ENCODE assay signal across 8 mouse cellular contexts in the genomic region with DNA sequence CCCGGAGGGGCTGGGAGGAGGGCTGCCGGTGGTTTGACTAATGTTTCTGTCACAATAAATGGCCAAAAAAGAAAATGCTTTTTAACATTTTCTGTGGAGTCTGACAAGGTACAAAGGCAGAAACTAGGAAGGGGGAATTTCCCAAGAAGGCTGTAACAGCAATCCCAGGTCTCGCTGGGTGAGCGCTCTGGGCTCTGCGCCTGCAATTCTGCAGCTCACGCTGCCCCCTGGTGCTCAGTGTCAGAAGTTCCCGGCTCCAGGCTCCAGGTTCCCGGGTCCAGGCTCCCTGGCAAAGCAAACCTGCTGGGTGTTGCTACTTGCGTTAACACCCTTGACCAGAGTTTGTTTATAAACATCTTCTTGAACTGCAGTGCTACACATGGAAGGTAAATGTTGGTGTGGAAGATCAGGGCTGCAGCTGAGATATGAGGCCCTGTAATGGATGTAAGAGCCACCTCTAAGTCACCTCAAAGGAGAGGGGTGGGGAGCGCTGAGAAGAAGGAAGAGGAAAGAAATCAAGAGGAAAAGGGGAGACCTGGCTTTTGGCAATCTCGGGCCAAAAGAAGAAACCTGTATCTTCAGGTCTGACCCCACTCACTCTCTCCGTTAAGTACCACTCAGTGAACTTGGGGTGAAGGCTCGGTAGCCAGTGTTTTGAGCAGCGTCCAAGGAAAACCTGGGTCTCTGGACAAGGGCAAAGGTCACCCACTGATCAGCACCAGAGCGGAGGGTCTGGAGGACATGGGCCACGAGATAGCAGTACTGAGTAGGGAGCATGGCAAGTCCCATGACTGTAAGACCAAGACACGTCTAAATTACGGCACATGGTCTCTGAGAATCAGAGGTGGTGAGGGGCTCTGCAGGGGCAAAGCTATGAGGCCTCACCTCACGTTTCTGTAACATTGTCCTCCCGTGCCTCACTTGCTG.
DNase-seq lines count a peak whose midpoint lies in the region; ATAC-seq lines count a peak whose summit lies in the region.

No protein-coding gene starts in this region.

- DNase-seq in 3T3-L1 (ENCODE audit: low read depth, low spot score) = peak; percentile 74
- peak; percentile 74 to 83 for DNase-seq in adrenal gland, postnatal 36 days
- DNase-seq in embryonic facial prominence, embryonic 11.5 days (ENCODE audit: low spot score) = peak; percentile 86
- DNase-seq in heart, adult 18-20 months = peak; percentile 63 to 85
- DNase-seq in kidney, adult 9 months = peak; percentile 71
- peak; percentile 87 for DNase-seq in limb, embryonic 11.5 days (ENCODE audit: low spot score)

- no peak overlapping the region for H3K4me3 ChIP-seq in embryonic facial prominence, embryonic 11.5 days (ENCODE audit: low read depth, low read length)
- H3K4me3 ChIP-seq in limb, embryonic 11.5 days (ENCODE audit: low read depth, low read length) = no peak overlapping the region
- no peak overlapping the region for H3K4me3 ChIP-seq in midbrain, embryonic 16.5 days (ENCODE audit: low read depth, low read length)
- no peak overlapping the region for H3K4me3 ChIP-seq in stomach, embryonic 15.5 days (replicated peaks)

- ATAC-seq in embryonic facial prominence, embryonic 11.5 days (replicated peaks; ENCODE audit: insufficient number of reproducible peaks, low FRiP score, low TSS enrichment, low read depth) = no peak; the same call in 1 of the 2 replicates
- ATAC-seq in limb, embryonic 11.5 days (ENCODE audit: insufficient number of reproducible peaks, low FRiP score, low TSS enrichment, low read depth) = peak; percentile 60; the same call in 1 of the 2 replicates
- ATAC-seq in midbrain, embryonic 16.5 days = peak; percentile 90
- peak; percentile 54; the same call in 1 of the 2 replicates for ATAC-seq in stomach, embryonic 15.5 days (ENCODE audit: insufficient read depth, low FRiP score, low read depth)

- 51% methylated on average over 20 of the region's 20 CpGs for WGBS in embryonic facial prominence, embryonic 11.5 days
- 50% methylated on average over 20 of the region's 20 CpGs for WGBS in limb, embryonic 11.5 days
- 42% methylated on average over 20 of the region's 20 CpGs for WGBS in midbrain, embryonic 16.5 days
- WGBS in stomach, embryonic 15.5 days = 46% methylated on average over 20 of the region's 20 CpGs

- H3K36me3 ChIP-seq in embryonic facial prominence, embryonic 11.5 days (replicated peaks; ENCODE audit: control insufficient read depth, insufficient read depth, low read depth, low read length) = no peaks in the 10 kb centered on the region
- H3K36me3 ChIP-seq in limb, embryonic 11.5 days (ENCODE audit: control insufficient read depth, insufficient read depth, low read length) = no peaks in the 10 kb centered on the region
- no peaks in the 10 kb centered on the region for H3K36me3 ChIP-seq in midbrain, embryonic 16.5 days (ENCODE audit: control insufficient read depth, insufficient read depth, low read length)
- H3K36me3 ChIP-seq in stomach, embryonic 15.5 days = no peaks in the 10 kb centered on the region

- no peaks in the 10 kb centered on the region; the same call in 1 of the 2 replicates for H3K27me3 ChIP-seq in embryonic facial prominence, embryonic 11.5 days (ENCODE audit: control insufficient read depth, insufficient read depth, low read length)
- no peaks in the 10 kb centered on the region for H3K27me3 ChIP-seq in limb, embryonic 11.5 days (ENCODE audit: control insufficient read depth, insufficient read depth, low read length)
- H3K27me3 ChIP-seq in midbrain, embryonic 16.5 days (ENCODE audit: control insufficient read depth, insufficient read depth, low read depth, low read length) = peaks cover 6% of the 10 kb centered on the region; the same call in 1 of the 2 replicates
- no peaks in the 10 kb centered on the region for H3K27me3 ChIP-seq in stomach, embryonic 15.5 days (replicated peaks)

- H3K4me1 ChIP-seq in embryonic facial prominence, embryonic 11.5 days (ENCODE audit: control insufficient read depth, insufficient read depth, low read length) = no peaks in the 10 kb centered on the region
- H3K4me1 ChIP-seq in limb, embryonic 11.5 days (ENCODE audit: control insufficient read depth, insufficient read depth, low read length) = no peaks in the 10 kb centered on the region
- peaks cover 6% of the 10 kb centered on the region; the same call in 1 of the 2 replicates for H3K4me1 ChIP-seq in midbrain, embryonic 16.5 days (ENCODE audit: control insufficient read depth, insufficient read depth, low read length)
- peaks cover 5% of the 10 kb centered on the region; the same call in 1 of the 2 replicates for H3K4me1 ChIP-seq in stomach, embryonic 15.5 days

- H3K27ac ChIP-seq in embryonic facial prominence, embryonic 11.5 days (replicated peaks; ENCODE audit: low read depth, low read length) = no peak overlapping the region
- no peak overlapping the region for H3K27ac ChIP-seq in limb, embryonic 11.5 days (replicated peaks; ENCODE audit: low read depth, low read length)
- no peak overlapping the region for H3K27ac ChIP-seq in midbrain, embryonic 16.5 days (ENCODE audit: low read length)
- no peak overlapping the region for H3K27ac ChIP-seq in stomach, embryonic 15.5 days

- H3K4me2 ChIP-seq in embryonic facial prominence, embryonic 11.5 days (ENCODE audit: low read depth, low read length) = no peak overlapping the region
- H3K4me2 ChIP-seq in limb, embryonic 11.5 days (ENCODE audit: low read depth, severe bottlenecking) = no peak overlapping the region
- peak overlapping the region; percentile 16; the same call in 1 of the 2 replicates for H3K4me2 ChIP-seq in midbrain, embryonic 16.5 days (ENCODE audit: low read length)
- H3K4me2 ChIP-seq in stomach, embryonic 15.5 days = no peak overlapping the region

- no peaks in the 10 kb centered on the region for H3K9me3 ChIP-seq in embryonic facial prominence, embryonic 11.5 days (replicated peaks; ENCODE audit: control insufficient read depth, low read length)
- no peaks in the 10 kb centered on the region for H3K9me3 ChIP-seq in limb, embryonic 11.5 days (ENCODE audit: control insufficient read depth, low read length)
- H3K9me3 ChIP-seq in midbrain, embryonic 16.5 days (replicated peaks; ENCODE audit: control insufficient read depth, low read length, poor library complexity, severe bottlenecking) = no peaks in the 10 kb centered on the region
- H3K9me3 ChIP-seq in stomach, embryonic 15.5 days = no peaks in the 10 kb centered on the region

- no peak overlapping the region for H3K9ac ChIP-seq in embryonic facial prominence, embryonic 11.5 days (replicated peaks; ENCODE audit: low read length)
- no peak overlapping the region for H3K9ac ChIP-seq in limb, embryonic 11.5 days (ENCODE audit: low read length)
- H3K9ac ChIP-seq in midbrain, embryonic 16.5 days (ENCODE audit: low read depth, low read length) = no peak overlapping the region
- no peak overlapping the region for H3K9ac ChIP-seq in stomach, embryonic 15.5 days
